Mouse (Mus musculus) olfactory bulb, adult 2 months (tissue): ENCODE results near the gene Ubxn10. TPM values are rescaled to one million over a fixed set of nuclear protein-coding genes. Genes with fewer than 3 reads are reported as not detected.
A peak's percentile ranks its signal among the peaks of the same experiment; 100 is the strongest.

Experiments used
- H3K27ac ChIP-seq: fragments of 200-500 bp; 2 replicates; pipeline ENCODE4 v1.5.1; 2012; ENCODE audit warnings: low read depth, low read length; ENCODE audit not compliant: insufficient read depth
- H3K4me1 ChIP-seq: fragments of 200-500 bp; 2 replicates; pipeline ENCODE4 v1.6.1; 2012; ENCODE audit warnings: low read length; ENCODE audit not compliant: control insufficient read depth, insufficient read depth
- H3K4me3 ChIP-seq: fragments of 200-500 bp; 2 replicates; pipeline ENCODE4 v1.5.1; 2012; ENCODE audit warnings: mild to moderate bottlenecking, low read depth, low read length, moderate library complexity; ENCODE audit not compliant: insufficient read depth
- CTCF ChIP-seq: fragments of 200-500 bp; IDR thresholded peaks from 2 replicates; pipeline ENCODE4 v1.5.1; 2012; ENCODE audit warnings: low read depth, mild to moderate bottlenecking, low read length, moderate library complexity; ENCODE audit not compliant: insufficient read depth
- POLR2A ChIP-seq: fragments of 200-500 bp; IDR thresholded peaks from 2 replicates; pipeline ENCODE4 v1.6.1; 2012; ENCODE audit warnings: mild to moderate bottlenecking, low read depth, low read length, moderate library complexity; ENCODE audit not compliant: insufficient read depth
- WGBS: fragments of 180-500 bp; shearing (Covaris S2); methylation state at CpG from one replicate; pipeline ENCODE4 v1.1.7; 2018; 5-methylcytosine and 5-hydroxymethylcytosine counted together
- polyA plus RNA-seq: library from polyadenylated mRNA; stranded (reverse); fragments of >200 nt; gene quantifications from 2 replicates; pipeline ENCODE4 v1.2.4, GENCODE M21; 2012; ENCODE audit warnings: low replicate concordance; ENCODE audit not compliant: missing spikeins, insufficient read depth, insufficient read length

The Ubxn10 gene
- not detected in 2 replicates for polyA plus RNA-seq

DNA sequence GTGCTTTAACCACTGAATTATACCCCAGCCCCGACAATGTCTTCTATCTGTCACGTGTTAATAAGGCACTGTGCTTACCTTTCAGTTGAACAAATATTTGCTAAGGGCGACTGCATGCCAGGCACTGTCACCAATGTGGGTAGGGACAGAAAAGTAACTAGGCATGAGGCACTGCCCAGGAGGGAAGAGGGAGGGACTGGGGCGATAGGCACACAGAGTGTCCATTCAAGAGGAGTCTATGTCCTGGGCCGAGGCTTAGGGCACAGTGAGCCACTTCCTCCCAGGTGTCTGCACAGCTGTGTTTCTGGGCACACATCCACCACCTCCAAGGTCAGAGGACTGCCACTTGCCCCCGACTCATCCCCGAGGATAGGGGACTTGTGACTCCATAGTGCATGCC is at the start of gene Ubxn10:
Gene Ubxn10, minus strand, starts transcription at position 137 of the 400 bp plus-strand sequence.
- TF ChIP-seq POLR2A: no peak
- TF ChIP-seq CTCF: no peak
- 79% methylated on average over 7 of the region's 7 CpGs for WGBS
- no peak within 1 kb of the TSS for H3K27ac ChIP-seq
- H3K4me3 ChIP-seq: no peak within 1 kb of the TSS
- peaks cover 30% of the 10 kb centered on the region for H3K4me1 ChIP-seq

DNA sequence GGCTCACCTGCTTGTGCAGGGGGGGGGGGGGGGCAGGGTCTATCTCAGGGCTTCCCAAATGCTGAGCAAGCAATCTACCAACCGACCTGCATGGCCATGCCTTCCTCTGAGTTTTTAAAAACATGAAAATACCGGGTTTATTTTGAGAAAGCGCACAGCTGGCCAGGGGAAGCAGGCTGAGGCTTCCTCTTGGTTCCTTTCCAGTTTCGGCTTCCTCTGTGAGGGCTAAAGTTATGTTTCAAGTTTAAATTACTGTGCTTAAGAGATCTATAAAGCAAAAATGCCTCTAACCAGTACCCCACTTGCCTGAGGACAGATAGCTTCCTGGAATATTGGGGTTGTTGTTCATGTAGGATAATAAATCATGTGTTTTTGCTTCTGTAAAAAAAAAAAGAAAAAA is 49.2 kb upstream of the Ubxn10 start:
- TF ChIP-seq CTCF: no peak
- TF ChIP-seq POLR2A: no peak
- peaks cover 18% of the 10 kb centered on the region for H3K4me1 ChIP-seq
- WGBS: 44% methylated on average over 4 of the region's 4 CpGs
- no peak overlapping the region for H3K27ac ChIP-seq
- H3K4me3 ChIP-seq: no peak overlapping the region

DNA sequence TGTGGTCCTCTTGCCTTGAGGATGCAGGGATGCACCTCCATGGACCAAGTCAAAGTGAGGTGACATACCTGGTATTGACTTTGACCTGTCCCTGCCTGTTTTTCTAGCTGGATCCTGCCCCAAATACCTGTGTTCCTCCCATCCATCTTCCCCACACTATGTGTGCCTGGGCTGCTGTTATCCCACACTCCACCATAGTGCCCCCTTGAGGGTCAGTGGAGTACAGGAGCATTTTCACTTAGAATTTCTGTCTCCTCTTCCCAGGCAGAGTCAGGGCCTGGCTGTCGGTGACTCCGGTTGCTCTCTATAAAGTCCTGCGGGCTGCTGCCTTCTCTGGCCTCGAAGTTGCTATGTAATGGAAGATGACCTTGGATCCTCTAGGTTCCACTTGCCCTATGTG is 48.8 kb upstream of the Ubxn10 start:
- no peak for TF ChIP-seq CTCF
- no peak for TF ChIP-seq POLR2A
- 65% methylated on average over 4 of the region's 4 CpGs for WGBS
- peaks cover 19% of the 10 kb centered on the region for H3K4me1 ChIP-seq
- no peak overlapping the region for H3K27ac ChIP-seq
- H3K4me3 ChIP-seq: no peak overlapping the region

DNA sequence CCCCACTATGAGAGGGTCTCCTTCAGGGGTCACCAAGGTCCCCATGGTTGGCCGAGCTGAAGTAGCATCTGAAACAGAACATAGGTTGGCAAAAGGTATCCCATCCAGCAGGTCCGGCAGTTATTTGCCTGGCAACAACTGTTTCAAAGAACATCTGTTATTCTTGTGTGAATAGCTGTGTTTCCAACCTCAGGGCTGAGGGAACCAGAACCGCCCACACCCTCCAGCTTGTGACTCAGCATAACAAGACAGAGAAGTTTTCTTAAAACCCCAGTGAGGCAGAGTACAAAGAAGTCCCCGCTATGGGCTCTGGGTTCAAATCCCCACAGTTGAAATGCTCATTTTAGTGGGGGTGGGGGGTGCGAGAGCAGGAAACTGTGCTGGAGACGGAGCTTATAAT is 45.1 kb upstream of the Ubxn10 start:
- Histone ChIP-seq H3K4me1 (peaks cover 43% of the 10 kb centered on the region), H3K4me3 (no peak overlapping the region), H3K27ac (peak overlapping the region; percentile 79)
- no peak for TF ChIP-seq POLR2A
- WGBS: 54% methylated on average over 6 of the region's 6 CpGs

DNA sequence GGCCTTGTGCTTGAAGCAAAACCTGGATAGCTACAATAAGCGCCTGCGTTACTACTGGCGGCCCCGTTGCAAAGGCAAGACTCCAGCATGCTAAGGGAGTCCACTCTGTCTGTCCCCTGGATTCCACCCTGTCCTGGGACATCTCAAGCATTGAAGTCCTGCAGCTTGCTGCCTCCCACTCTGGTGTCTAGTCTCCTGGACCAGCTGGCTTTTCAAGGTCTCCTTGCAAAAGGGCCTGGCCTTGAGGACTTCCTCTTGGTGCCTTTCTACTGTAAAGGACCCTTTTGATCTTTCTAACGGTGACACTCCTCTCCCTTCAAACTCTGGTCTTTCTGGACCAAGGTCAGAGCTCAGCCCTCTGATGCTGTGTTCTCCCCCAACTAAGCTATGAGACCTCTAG is 43.3 kb upstream of the Ubxn10 start:
- Histone ChIP-seq H3K4me3 (no peak overlapping the region), H3K27ac (no peak overlapping the region), H3K4me1 (peaks cover 37% of the 10 kb centered on the region)
- TF ChIP-seq POLR2A: no peak
- no peak for TF ChIP-seq CTCF
- WGBS: 97% methylated on average over 5 of the region's 5 CpGs

DNA sequence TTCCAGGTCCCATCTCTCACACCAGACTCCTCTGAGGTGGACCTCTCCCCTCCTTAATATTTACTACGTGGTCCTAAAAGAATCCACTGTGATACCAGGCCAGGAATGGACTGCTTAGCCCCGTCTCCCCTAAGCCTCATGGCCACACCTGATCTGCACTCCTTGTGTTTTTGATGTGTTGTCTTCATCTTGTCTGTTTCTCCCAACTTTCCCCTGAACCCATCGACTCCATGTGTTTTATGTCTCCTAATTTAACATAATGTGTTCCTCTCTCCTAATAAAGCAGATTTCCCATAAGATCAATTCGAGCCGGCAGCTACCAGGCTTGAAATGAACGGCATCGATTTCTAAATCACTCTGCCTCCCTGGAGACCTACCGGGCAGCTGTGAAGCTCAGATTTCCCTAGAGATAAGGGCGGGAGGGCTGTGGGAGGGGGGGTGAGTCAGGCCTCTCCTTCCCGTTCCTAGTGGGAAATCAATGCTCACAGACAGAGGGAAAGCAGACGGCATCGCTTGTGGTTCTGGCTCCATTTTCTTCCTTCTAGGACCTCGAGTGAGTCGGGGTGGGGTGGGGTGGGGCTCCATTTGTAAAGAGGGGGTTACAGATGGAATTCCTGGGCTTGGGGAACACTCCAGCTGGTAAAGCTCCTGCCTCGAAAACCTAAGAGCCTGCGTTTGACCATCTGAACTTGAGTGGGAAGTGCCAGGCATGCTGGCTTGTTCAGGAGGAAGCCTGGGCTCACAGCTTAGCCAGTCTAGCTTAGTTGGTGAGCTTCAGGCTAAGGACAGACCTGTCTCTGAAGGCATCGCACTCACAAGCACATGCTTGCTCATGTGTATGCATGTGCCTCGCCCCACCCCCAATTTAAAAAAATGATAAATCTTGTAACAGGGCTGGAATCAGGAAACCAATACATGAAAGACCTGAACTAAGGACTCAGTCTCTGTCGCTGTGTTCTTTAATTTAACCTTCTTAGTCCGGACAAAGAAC is 40.7 kb upstream of the Ubxn10 start:
- no peak overlapping the region for H3K27ac ChIP-seq
- WGBS: 46% methylated on average over 20 of the region's 20 CpGs
- H3K4me1 ChIP-seq: peaks cover 30% of the 10 kb centered on the region
- no peak for TF ChIP-seq CTCF
- TF ChIP-seq POLR2A: no peak
- H3K4me3 ChIP-seq: no peak overlapping the region

DNA sequence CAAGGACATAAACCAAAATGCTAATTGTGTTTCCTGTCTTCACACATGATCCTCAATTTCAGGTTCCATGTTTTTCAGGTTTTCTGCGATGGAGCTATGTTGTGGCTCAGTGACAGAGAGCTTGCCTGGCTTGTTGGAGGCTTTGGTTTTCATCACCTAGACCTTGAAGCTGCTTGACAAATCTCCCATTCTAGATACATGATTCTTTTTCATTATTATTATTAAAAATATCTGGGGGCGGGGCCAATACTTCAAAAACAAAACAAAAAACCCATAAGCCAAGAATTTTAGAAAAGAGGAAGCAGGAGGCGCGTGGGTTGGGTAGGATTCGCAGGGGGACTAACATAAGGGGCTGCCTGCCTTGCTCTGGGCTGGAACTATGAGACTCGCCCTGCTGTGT is 38.5 kb upstream of the Ubxn10 start, which contains the start of gene Pla2g2d:
Gene Pla2g2d, plus strand, starts transcription at position 301 of the 400 bp plus-strand sequence.
- TF ChIP-seq POLR2A (no peak), CTCF (no peak)
- no peak within 1 kb of the TSS for H3K27ac ChIP-seq
- H3K4me1 ChIP-seq: peaks cover 22% of the 10 kb centered on the region
- WGBS: 86% methylated on average over 6 of the region's 6 CpGs
- H3K4me3 ChIP-seq: no peak within 1 kb of the TSS

DNA sequence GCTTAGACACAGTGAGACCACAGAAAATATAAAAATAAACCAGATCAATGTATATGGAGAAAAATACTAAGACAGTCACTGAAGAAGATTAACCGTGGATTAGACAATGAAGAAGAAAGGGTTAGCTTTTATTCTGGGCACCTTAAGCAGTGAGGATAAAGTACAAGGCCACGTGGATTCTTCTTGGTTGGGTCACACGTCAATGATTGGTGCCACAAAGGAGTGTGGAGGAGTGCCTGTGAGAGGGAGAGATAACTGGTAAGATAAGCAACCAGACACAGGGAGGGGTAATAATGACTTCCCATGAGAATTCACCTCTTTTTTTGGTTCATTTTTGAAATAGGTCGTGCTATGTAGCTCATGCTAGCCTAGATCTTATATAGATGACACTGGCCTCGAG is 35.4 kb upstream of the Ubxn10 start:
- H3K27ac ChIP-seq: no peak overlapping the region
- H3K4me1 ChIP-seq: peaks cover 3% of the 10 kb centered on the region; the same call in 1 of the 2 replicates
- 89% methylated on average over 5 of the region's 5 CpGs for WGBS
- TF ChIP-seq CTCF: no peak
- TF ChIP-seq POLR2A: no peak
- H3K4me3 ChIP-seq: no peak overlapping the region

DNA sequence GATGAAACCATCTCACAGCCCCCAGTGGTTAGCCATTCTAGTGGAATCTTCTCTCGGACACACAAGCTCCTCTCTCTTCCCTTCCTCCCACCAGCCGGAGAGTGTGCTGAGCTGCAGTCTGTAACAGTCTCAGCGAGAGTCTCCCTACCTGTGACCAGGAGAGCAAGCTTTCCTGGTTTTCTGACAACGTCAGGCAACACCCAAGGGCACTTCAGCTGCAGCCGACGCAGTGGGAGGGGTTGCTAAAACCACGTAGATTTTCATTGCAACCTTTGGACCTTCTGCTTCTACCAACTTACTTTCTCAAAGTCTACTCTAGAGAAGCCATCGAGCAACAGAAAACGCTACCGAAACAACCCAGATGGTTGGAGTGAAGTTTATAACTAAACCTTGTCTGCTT is 35.0 kb upstream of the Ubxn10 start:
- H3K4me3 ChIP-seq: no peak overlapping the region
- H3K4me1 ChIP-seq: no peaks in the 10 kb centered on the region
- TF ChIP-seq POLR2A (no peak), CTCF (no peak)
- 95% methylated on average over 10 of the region's 10 CpGs for WGBS
- no peak overlapping the region for H3K27ac ChIP-seq
